Mouse (Mus musculus) midbrain, embryonic 14.5 days (tissue): ENCODE results near the gene Chd8. TPM values are rescaled to one million over a fixed set of nuclear protein-coding genes. Genes with fewer than 3 reads are reported as not detected.

Experiments
- ATAC-seq: fragments of 200-750 bp; cut with Nextera tagmentation; 2 replicates; pipeline ENCODE4 v1.8.0; 2017; ENCODE audit warnings: moderate number of reproducible peaks, moderate library complexity; ENCODE audit not compliant: low FRiP score, low TSS enrichment
- DNase-seq: peaks from one replicate; pipeline ENCODE4 v3.0.0-alpha.2; 2015
- H3K27ac ChIP-seq: fragments of 300-500 bp; sonication (generic); replicated peaks from 2 replicates; pipeline ENCODE4 v1.5.1; 2014; ENCODE audit warnings: mild to moderate bottlenecking, low read depth, low read length, moderate library complexity
- H3K27me3 ChIP-seq: fragments of 300-500 bp; sonication (generic); 2 replicates; pipeline ENCODE4 v1.6.1; 2014; ENCODE audit warnings: low read length, control low read depth, mixed read lengths; ENCODE audit not compliant: control insufficient read depth, insufficient read depth
- H3K36me3 ChIP-seq: fragments of 300-500 bp; sonication (generic); 2 replicates; pipeline ENCODE4 v1.6.1; 2014; ENCODE audit warnings: low read length, control low read depth; ENCODE audit not compliant: control insufficient read depth, insufficient read depth
- H3K4me1 ChIP-seq: fragments of 300-500 bp; sonication (generic); 2 replicates; pipeline ENCODE4 v1.6.1; 2014; ENCODE audit warnings: mild to moderate bottlenecking, antibody characterized with exemption, low read length, control low read depth; ENCODE audit not compliant: control insufficient read depth, insufficient read depth
- H3K4me2 ChIP-seq: fragments of 300-500 bp; sonication (generic); 2 replicates; pipeline ENCODE4 v1.6.1; 2014; ENCODE audit warnings: mild to moderate bottlenecking, low read length, moderate library complexity
- H3K4me3 ChIP-seq: fragments of 300-500 bp; sonication (generic); replicated peaks from 2 replicates; pipeline ENCODE4 v1.5.1; 2014; ENCODE audit warnings: low read depth, low read length
- H3K9ac ChIP-seq: fragments of 300-500 bp; sonication (generic); replicated peaks from 2 replicates; pipeline ENCODE4 v1.6.1; 2014; ENCODE audit warnings: mild to moderate bottlenecking, low read length, moderate library complexity
- H3K9me3 ChIP-seq: fragments of 300-500 bp; sonication (generic); 2 replicates; pipeline ENCODE4 v1.6.1; 2016; ENCODE audit warnings: low read length, control low read depth, mixed read lengths; ENCODE audit not compliant: control insufficient read depth
- WGBS: fragments of 180-500 bp; shearing (Covaris S2); extraction: QIAGEN DNeasy Blood & Tissue Kit; methylation state at CpG from one replicate; pipeline ENCODE4 v1.1.7; 2014; 5-methylcytosine and 5-hydroxymethylcytosine counted together
- polyA plus RNA-seq: library from polyadenylated mRNA; unstranded; fragments of >200 nt; fragmentation: Nextera tagmentation; extraction: Ambion mirVana; gene quantifications from 2 replicates; pipeline ENCODE4 v1.2.1, GENCODE M21; 2014

Chd8 gene
- polyA plus RNA-seq, 1 experiment from 2014 or later: 53.4 TPM

GRCm38 (mm10) chr14:52195691-52196090 lies 61.9 kb downstream of the Chd8 start:
- ATAC-seq: no peak
- Histone ChIP-seq H3K9me3 (no peaks in the 10 kb centered on the region), H3K4me3 (peak overlapping the region; percentile 92), H3K4me2 (peak overlapping the region; percentile 84), H3K27me3 (no peaks in the 10 kb centered on the region), H3K36me3 (peaks cover 37% of the 10 kb centered on the region), H3K9ac (no peak overlapping the region), H3K4me1 (peaks cover 18% of the 10 kb centered on the region), H3K27ac (no peak overlapping the region)
- peak; percentile 68 for DNase-seq
- 9% methylated on average over 3 of the region's 3 CpGs for WGBS

- no peaks in the 10 kb centered on the region for H3K9me3 ChIP-seq
- H3K27me3 ChIP-seq: no peaks in the 10 kb centered on the region
- DNase-seq (peak; percentile 53), ATAC-seq (no peak)
- H3K4me3 ChIP-seq: no peak overlapping the region
- H3K27ac ChIP-seq: no peak overlapping the region
- no peak overlapping the region for H3K4me2 ChIP-seq
- H3K9ac ChIP-seq: no peak overlapping the region
- peaks cover 10% of the 10 kb centered on the region for H3K4me1 ChIP-seq
- peaks cover 9% of the 10 kb centered on the region; the same call in 1 of the 2 replicates for H3K36me3 ChIP-seq
Measured at GRCm38 (mm10) chr14:52190740-52191359, 66.7 kb downstream of the Chd8 start.

- no peaks in the 10 kb centered on the region for H3K9me3 ChIP-seq
- peak; percentile 42 for DNase-seq
Measured at GRCm38 (mm10) chr14:52189519-52189918, 68.1 kb downstream of the Chd8 start.

GRCm38 (mm10) chr14:52188788-52189187 lies 68.8 kb downstream of the Chd8 start:
- 86% methylated on average over 1 of the region's 1 CpGs for WGBS

More at GRCm38 (mm10) chr14:52189519-52189918, 68.1 kb downstream of the Chd8 start:
- Histone ChIP-seq H3K4me3 (no peak overlapping the region), H3K27ac (no peak overlapping the region), H3K4me2 (no peak overlapping the region), H3K9ac (no peak overlapping the region), H3K27me3 (no peaks in the 10 kb centered on the region), H3K36me3 (peaks cover 9% of the 10 kb centered on the region; the same call in 1 of the 2 replicates), H3K4me1 (no peaks in the 10 kb centered on the region)
- no peak for ATAC-seq
- 83% methylated on average over 2 of the region's 2 CpGs for WGBS

GRCm38 (mm10) chr14:52166571-52166970 lies 91.0 kb downstream of the Chd8 start:
- peaks cover 78% of the 10 kb centered on the region for H3K36me3 ChIP-seq
- H3K9me3 ChIP-seq: no peaks in the 10 kb centered on the region
- no peak overlapping the region for H3K9ac ChIP-seq
- H3K4me3 ChIP-seq: no peak overlapping the region
- no peak overlapping the region for H3K27ac ChIP-seq
- no peaks in the 10 kb centered on the region for H3K4me1 ChIP-seq
- DNase-seq (no peak), ATAC-seq (no peak)
- H3K27me3 ChIP-seq: no peaks in the 10 kb centered on the region
- 97% methylated on average over 2 of the region's 2 CpGs for WGBS
- H3K4me2 ChIP-seq: no peak overlapping the region

More at GRCm38 (mm10) chr14:52188788-52189187, 68.8 kb downstream of the Chd8 start:
- H3K4me3 ChIP-seq: no peak overlapping the region
- H3K4me1 ChIP-seq: no peaks in the 10 kb centered on the region
- H3K27me3 ChIP-seq: no peaks in the 10 kb centered on the region
- H3K9me3 ChIP-seq: no peaks in the 10 kb centered on the region
- no peak overlapping the region for H3K27ac ChIP-seq
- no peak overlapping the region for H3K9ac ChIP-seq
- ATAC-seq (no peak), DNase-seq (no peak)
- no peak overlapping the region for H3K4me2 ChIP-seq
- peaks cover 9% of the 10 kb centered on the region; the same call in 1 of the 2 replicates for H3K36me3 ChIP-seq

GRCm38 (mm10) chr14:52160911-52161310 lies 96.7 kb downstream of the Chd8 start:
- Histone ChIP-seq H3K4me3 (no peak overlapping the region), H3K4me1 (no peaks in the 10 kb centered on the region), H3K9me3 (no peaks in the 10 kb centered on the region), H3K4me2 (no peak overlapping the region), H3K27me3 (no peaks in the 10 kb centered on the region), H3K9ac (no peak overlapping the region), H3K36me3 (peaks cover 78% of the 10 kb centered on the region), H3K27ac (no peak overlapping the region)
- 91% methylated on average over 6 of the region's 6 CpGs for WGBS
- ATAC-seq (no peak), DNase-seq (no peak)

GRCm38 (mm10) chr14:52155008-52155407 lies 102.6 kb downstream of the Chd8 start:
- no peak overlapping the region for H3K4me3 ChIP-seq
- no peak overlapping the region for H3K27ac ChIP-seq
- DNase-seq (no peak), ATAC-seq (no peak)
- H3K4me2 ChIP-seq: no peak overlapping the region
- peaks cover 22% of the 10 kb centered on the region for H3K36me3 ChIP-seq
- 92% methylated on average over 2 of the region's 2 CpGs for WGBS
- H3K4me1 ChIP-seq: peaks cover 3% of the 10 kb centered on the region; the same call in 1 of the 2 replicates
- no peaks in the 10 kb centered on the region for H3K9me3 ChIP-seq
- no peak overlapping the region for H3K9ac ChIP-seq
- H3K27me3 ChIP-seq: no peaks in the 10 kb centered on the region

GRCm38 (mm10) chr14:52152613-52153012 lies 105.0 kb downstream of the Chd8 start:
- H3K36me3 ChIP-seq: peaks cover under 1% of the 10 kb centered on the region; the same call in 1 of the 2 replicates
- DNase-seq (peak; percentile 20), ATAC-seq (no peak)
- H3K4me2 ChIP-seq: peak overlapping the region; percentile 24; the same call in 1 of the 2 replicates
- 10% methylated on average over 3 of the region's 3 CpGs for WGBS
- H3K4me1 ChIP-seq: peaks cover 3% of the 10 kb centered on the region; the same call in 1 of the 2 replicates
- no peaks in the 10 kb centered on the region for H3K27me3 ChIP-seq
- no peak overlapping the region for H3K9ac ChIP-seq
- H3K27ac ChIP-seq: no peak overlapping the region
- H3K4me3 ChIP-seq: no peak overlapping the region
- no peaks in the 10 kb centered on the region for H3K9me3 ChIP-seq

- Histone ChIP-seq H3K4me1 (peaks cover 3% of the 10 kb centered on the region; the same call in 1 of the 2 replicates), H3K36me3 (no peaks in the 10 kb centered on the region), H3K9ac (no peak overlapping the region), H3K4me3 (no peak overlapping the region), H3K27me3 (no peaks in the 10 kb centered on the region), H3K27ac (no peak overlapping the region), H3K9me3 (no peaks in the 10 kb centered on the region), H3K4me2 (peak overlapping the region; percentile 24)
- ATAC-seq (peak; percentile 43; the same call in 1 of the 2 replicates), DNase-seq (peak; percentile 78)
- 18% methylated on average over 7 of the region's 7 CpGs for WGBS
Measured at GRCm38 (mm10) chr14:52152179-52152578, 105.4 kb downstream of the Chd8 start.
